Mouse (Mus musculus) central nervous system, embryonic 18 days (tissue): ENCODE measurements around the gene Zfp326. TPM values are rescaled to one million over a fixed set of nuclear protein-coding genes. Genes with fewer than 3 reads are reported as not detected.

ENCODE experiments used
- polyA plus RNA-seq: library from polyadenylated mRNA; depleted of rRNA; stranded (reverse); fragments of >200 nt; gene quantifications from 2 replicates; pipeline ENCODE4 v1.2.3, GENCODE M21; 2012; rRNA removed

Zfp326 gene
- 57.7 and 63.7 TPM in 2 replicates for polyA plus RNA-seq

DNA sequence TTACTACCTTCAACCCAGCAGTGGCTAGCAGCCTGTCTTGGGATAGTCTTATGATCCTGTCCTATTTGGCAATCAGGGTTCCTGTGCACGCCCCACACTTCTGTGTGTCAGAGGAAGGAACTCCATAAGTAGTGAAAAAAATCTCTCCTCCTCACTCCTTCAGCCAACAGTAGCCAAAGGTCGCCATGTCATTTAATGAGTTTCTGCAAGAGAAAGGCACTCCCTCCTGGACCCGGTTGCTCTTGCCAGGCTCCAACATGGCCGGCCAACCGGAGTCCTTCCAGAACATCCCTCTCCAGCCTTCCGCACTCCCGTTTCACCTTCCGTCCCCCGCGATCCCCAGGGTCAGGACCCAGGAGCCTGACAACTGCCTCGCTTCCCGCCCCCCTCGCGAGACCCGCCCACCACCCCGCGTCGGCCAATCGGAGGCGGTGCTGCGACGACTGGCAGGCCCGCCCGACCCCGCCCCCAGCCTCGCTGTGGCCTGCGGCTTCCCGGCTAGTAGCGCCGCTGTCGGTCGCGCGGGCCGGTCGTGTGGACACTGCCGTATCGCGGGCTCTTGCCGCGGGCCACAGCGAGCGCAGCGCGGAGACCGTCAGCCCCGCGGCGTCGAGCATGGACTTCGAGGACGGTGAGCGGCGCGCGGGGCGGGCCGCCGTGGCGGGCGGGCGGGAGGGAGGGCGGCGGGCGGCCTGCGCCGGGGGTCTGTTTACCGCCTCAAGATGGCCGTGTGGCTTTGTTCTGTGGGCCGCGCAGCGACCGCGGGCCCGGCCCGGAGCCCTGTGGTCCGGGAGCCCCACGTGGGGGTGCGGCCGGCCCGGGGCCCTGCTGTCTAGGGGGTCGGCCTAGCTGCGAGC is at the start of gene Zfp326:
Zfp326 (plus strand) TSS at position 498 of the 857 bp plus-strand sequence.

Other genes starting within 250 kb of the Zfp326 start
- 11.9 and 15.1 TPM in 2 replicates for gene Lrrc8d, start 176.6 kb upstream of the Zfp326 start, polyA plus RNA-seq